Mouse (Mus musculus): ENCODE measurements around the gene Tac2.

DNA sequence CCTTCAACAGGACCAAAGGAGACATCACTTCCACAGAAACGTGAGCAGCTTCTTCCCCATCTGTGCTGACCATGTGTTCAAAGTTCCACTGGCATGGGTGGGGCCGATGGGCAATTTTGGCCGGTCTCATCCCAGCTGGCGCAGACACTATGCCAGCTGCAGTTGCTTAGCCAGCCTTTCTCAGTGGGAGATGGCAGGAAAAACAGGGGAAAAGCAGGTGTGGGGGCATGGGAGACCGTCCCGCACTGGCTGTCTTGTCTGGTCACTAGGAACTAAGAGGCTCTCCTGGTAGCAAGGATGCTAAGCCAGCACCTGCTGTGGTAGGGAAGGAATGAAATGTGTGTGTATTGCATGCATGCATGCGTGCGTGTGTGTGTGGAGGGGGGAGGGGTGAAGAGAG lies 4.2 kb downstream of the Tac2 start:
- TF ChIP-seq GATA1 (IDR thresholded peaks at IDR 0.05; ENCODE audit: low read length) (no peak), TAL1 (IDR thresholded peaks at IDR 0.05; ENCODE audit: low read length) (no peak)
